Mouse (Mus musculus): Measurements from ENCODE around the gene Agpat3.

DNA sequence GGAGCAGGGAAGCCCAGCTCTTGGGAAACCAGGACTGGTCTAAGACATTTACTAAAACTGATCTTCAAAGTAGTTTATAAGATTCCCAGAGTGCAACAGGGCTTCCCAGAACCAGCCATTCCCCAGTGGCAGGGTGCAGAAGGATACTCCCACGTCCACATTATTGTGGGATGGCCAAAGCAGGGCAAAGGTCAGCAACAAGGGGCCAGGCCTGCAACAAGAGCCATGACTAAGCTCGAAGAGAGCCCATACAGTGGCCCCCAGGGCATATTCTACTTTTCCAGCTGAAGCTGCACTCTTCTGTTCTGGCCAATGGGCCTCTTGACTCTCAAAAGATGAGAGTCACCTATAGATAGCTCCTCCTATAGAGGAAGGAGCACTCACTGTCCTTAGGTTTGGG lies 43.7 kb downstream of the Agpat3 start:
- TF ChIP-seq ZNF384 (IDR thresholded peaks at IDR 0.05; ENCODE audit: low read depth, low read length): no peak
- no peak for TF ChIP-seq ZC3H11A (IDR thresholded peaks at IDR 0.05; ENCODE audit: borderline replicate concordance, low read depth, low read length)
- TF ChIP-seq MAFK (IDR thresholded peaks at IDR 0.05; ENCODE audit: insufficient read depth, low read depth, low read length): no peak
